Mouse (Mus musculus): ENCODE data around the gene Gsto1. TPM values are rescaled to one million over a fixed set of nuclear protein-coding genes. Genes with fewer than 3 reads are reported as not detected.

Gene Gsto1
- polyA plus RNA-seq, 1 experiment, result 125 TPM

- Histone ChIP-seq H3K27ac (ENCODE audit: insufficient read depth, low read length) (no peak overlapping the region), H3K4me3 (ENCODE audit: low read depth, low read length) (no peak overlapping the region), H3K9ac (ENCODE audit: low read depth, poor library complexity, severe bottlenecking) (no peak overlapping the region), H3K9me3 (replicated peaks; ENCODE audit: control insufficient read depth, insufficient read depth, low read length, poor library complexity, severe bottlenecking) (no peaks in the 10 kb centered on the region), H3K36me3 (ENCODE audit: control insufficient read depth, insufficient read depth, low read length, poor library complexity, severe bottlenecking) (no peaks in the 10 kb centered on the region), H3K27me3 (ENCODE audit: control insufficient read depth, insufficient read depth, low read length, poor library complexity, severe bottlenecking) (no peaks in the 10 kb centered on the region), H3K4me1 (ENCODE audit: control insufficient read depth, insufficient read depth, low read length) (no peaks in the 10 kb centered on the region)
- TF ChIP-seq POLR2A (IDR thresholded peaks at IDR 0.05; ENCODE audit: insufficient read depth, low read length) (no peak), CTCF (IDR thresholded peaks at IDR 0.05; ENCODE audit: low read depth, low read length) (no peak)
Measured at GRCm38 (mm10) chr19:47902316-47903201, 47.8 kb downstream of the Gsto1 start.

- H3K4me3 ChIP-seq (ENCODE audit: low read depth, low read length), result no peak overlapping the region
- TF ChIP-seq EP300 (IDR thresholded peaks at IDR 0.05; ENCODE audit: insufficient read depth, low read depth, low read length) (no peak), POLR2A (IDR thresholded peaks at IDR 0.05; ENCODE audit: insufficient read depth, low read length) (no peak), CTCF (IDR thresholded peaks at IDR 0.05; ENCODE audit: low read depth, low read length) (no peak)
- no peaks in the 10 kb centered on the region for H3K27me3 ChIP-seq (ENCODE audit: control insufficient read depth, insufficient read depth, low read length, poor library complexity, severe bottlenecking)
- peaks cover under 1% of the 10 kb centered on the region for H3K4me1 ChIP-seq (ENCODE audit: control insufficient read depth, insufficient read depth, low read length)
- no peaks in the 10 kb centered on the region for H3K9me3 ChIP-seq (replicated peaks; ENCODE audit: control insufficient read depth, insufficient read depth, low read length, poor library complexity, severe bottlenecking)
- no peak overlapping the region for H3K9ac ChIP-seq (ENCODE audit: low read depth, poor library complexity, severe bottlenecking)
- H3K27ac ChIP-seq (ENCODE audit: insufficient read depth, low read length), result no peak overlapping the region
- H3K36me3 ChIP-seq (ENCODE audit: control insufficient read depth, insufficient read depth, low read length, poor library complexity, severe bottlenecking), result no peaks in the 10 kb centered on the region
Measured at GRCm38 (mm10) chr19:47903679-47904078, 48.9 kb downstream of the Gsto1 start.

GRCm38 (mm10) chr19:47905081-47905480 is 50.3 kb downstream of the Gsto1 start:
- no peak overlapping the region for H3K27ac ChIP-seq (ENCODE audit: insufficient read depth, low read length)
- no peak overlapping the region for H3K4me3 ChIP-seq (ENCODE audit: low read depth, low read length)
- peaks cover 4% of the 10 kb centered on the region for H3K4me1 ChIP-seq (ENCODE audit: control insufficient read depth, insufficient read depth, low read length)
- H3K9me3 ChIP-seq (replicated peaks; ENCODE audit: control insufficient read depth, insufficient read depth, low read length, poor library complexity, severe bottlenecking), result no peaks in the 10 kb centered on the region
- no peaks in the 10 kb centered on the region for H3K27me3 ChIP-seq (ENCODE audit: control insufficient read depth, insufficient read depth, low read length, poor library complexity, severe bottlenecking)
- no peaks in the 10 kb centered on the region for H3K36me3 ChIP-seq (ENCODE audit: control insufficient read depth, insufficient read depth, low read length, poor library complexity, severe bottlenecking)
- no peak overlapping the region for H3K9ac ChIP-seq (ENCODE audit: low read depth, poor library complexity, severe bottlenecking)
- no peak for TF ChIP-seq EP300 (IDR thresholded peaks at IDR 0.05; ENCODE audit: insufficient read depth, low read depth, low read length)
- no peak for TF ChIP-seq POLR2A (IDR thresholded peaks at IDR 0.05; ENCODE audit: insufficient read depth, low read length)
- no peak for TF ChIP-seq CTCF (IDR thresholded peaks at IDR 0.05; ENCODE audit: low read depth, low read length)

- Histone ChIP-seq H3K27me3 (ENCODE audit: control insufficient read depth, insufficient read depth, low read length, poor library complexity, severe bottlenecking) (no peaks in the 10 kb centered on the region), H3K9ac (ENCODE audit: low read depth, poor library complexity, severe bottlenecking) (no peak overlapping the region), H3K4me1 (ENCODE audit: control insufficient read depth, insufficient read depth, low read length) (peaks cover 4% of the 10 kb centered on the region), H3K4me3 (ENCODE audit: low read depth, low read length) (no peak overlapping the region), H3K36me3 (ENCODE audit: control insufficient read depth, insufficient read depth, low read length, poor library complexity, severe bottlenecking) (no peaks in the 10 kb centered on the region), H3K9me3 (replicated peaks; ENCODE audit: control insufficient read depth, insufficient read depth, low read length, poor library complexity, severe bottlenecking) (no peaks in the 10 kb centered on the region), H3K27ac (ENCODE audit: insufficient read depth, low read length) (no peak overlapping the region)
- TF ChIP-seq POLR2A (IDR thresholded peaks at IDR 0.05; ENCODE audit: insufficient read depth, low read length) (no peak), CTCF (IDR thresholded peaks at IDR 0.05; ENCODE audit: low read depth, low read length) (no peak), EP300 (IDR thresholded peaks at IDR 0.05; ENCODE audit: insufficient read depth, low read depth, low read length) (no peak)
Measured at GRCm38 (mm10) chr19:47905603-47906002, 50.8 kb downstream of the Gsto1 start.

- H3K4me1 ChIP-seq (ENCODE audit: control insufficient read depth, insufficient read depth, low read length), result peaks cover 4% of the 10 kb centered on the region
- no peak for TF ChIP-seq CTCF (IDR thresholded peaks at IDR 0.05; ENCODE audit: low read depth, low read length)
- no peak for TF ChIP-seq POLR2A (IDR thresholded peaks at IDR 0.05; ENCODE audit: insufficient read depth, low read length)
- TF ChIP-seq EP300 (IDR thresholded peaks at IDR 0.05; ENCODE audit: insufficient read depth, low read depth, low read length), result no peak
- H3K9me3 ChIP-seq (replicated peaks; ENCODE audit: control insufficient read depth, insufficient read depth, low read length, poor library complexity, severe bottlenecking), result no peaks in the 10 kb centered on the region
- H3K9ac ChIP-seq (ENCODE audit: low read depth, poor library complexity, severe bottlenecking), result no peak overlapping the region
- H3K4me3 ChIP-seq (ENCODE audit: low read depth, low read length), result no peak overlapping the region
- H3K36me3 ChIP-seq (ENCODE audit: control insufficient read depth, insufficient read depth, low read length, poor library complexity, severe bottlenecking), result no peaks in the 10 kb centered on the region
- no peak overlapping the region for H3K27ac ChIP-seq (ENCODE audit: insufficient read depth, low read length)
- no peaks in the 10 kb centered on the region for H3K27me3 ChIP-seq (ENCODE audit: control insufficient read depth, insufficient read depth, low read length, poor library complexity, severe bottlenecking)
Measured at GRCm38 (mm10) chr19:47907596-47907995, 52.8 kb downstream of the Gsto1 start.

- H3K4me3 ChIP-seq (ENCODE audit: low read depth, low read length), result no peak overlapping the region
- TF ChIP-seq EP300 (IDR thresholded peaks at IDR 0.05; ENCODE audit: insufficient read depth, low read depth, low read length) (no peak), POLR2A (IDR thresholded peaks at IDR 0.05; ENCODE audit: insufficient read depth, low read length) (no peak), CTCF (IDR thresholded peaks at IDR 0.05; ENCODE audit: low read depth, low read length) (no peak)
- H3K36me3 ChIP-seq (ENCODE audit: control insufficient read depth, insufficient read depth, low read length, poor library complexity, severe bottlenecking), result no peaks in the 10 kb centered on the region
- peaks cover 4% of the 10 kb centered on the region for H3K4me1 ChIP-seq (ENCODE audit: control insufficient read depth, insufficient read depth, low read length)
- no peaks in the 10 kb centered on the region for H3K9me3 ChIP-seq (replicated peaks; ENCODE audit: control insufficient read depth, insufficient read depth, low read length, poor library complexity, severe bottlenecking)
- no peaks in the 10 kb centered on the region for H3K27me3 ChIP-seq (ENCODE audit: control insufficient read depth, insufficient read depth, low read length, poor library complexity, severe bottlenecking)
- H3K9ac ChIP-seq (ENCODE audit: low read depth, poor library complexity, severe bottlenecking), result no peak overlapping the region
- H3K27ac ChIP-seq (ENCODE audit: insufficient read depth, low read length), result no peak overlapping the region
Measured at GRCm38 (mm10) chr19:47908961-47909371, 54.2 kb downstream of the Gsto1 start.

All from ES-Bruce4 (cell line).